Mouse (Mus musculus): ENCODE data around the gene Tmem202. TPM values are rescaled to one million over a fixed set of nuclear protein-coding genes. Genes with fewer than 3 reads are reported as not detected.

The Tmem202 gene
- polyA plus RNA-seq, 2 experiments, result 0.10 TPM; not detected in 1

DNA sequence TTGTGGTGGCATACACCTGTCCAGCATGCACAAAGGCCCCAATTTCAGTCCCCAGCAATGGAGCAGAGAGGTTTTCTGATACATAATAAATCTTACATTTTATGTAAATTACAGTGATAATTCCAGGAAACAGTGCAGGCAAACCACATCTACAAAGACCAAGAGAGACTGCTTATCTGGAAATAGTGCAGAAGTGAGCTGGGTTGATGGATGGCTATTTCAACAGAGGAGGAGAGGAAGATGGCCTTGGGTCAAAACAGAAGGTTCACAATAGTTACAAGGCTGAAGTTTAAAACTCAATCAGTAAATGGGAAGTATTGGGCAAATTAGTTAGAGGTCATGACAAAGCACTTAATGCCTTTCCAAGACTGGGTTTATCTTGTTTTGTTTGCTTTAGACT lies 52.3 kb downstream of the Tmem202 start:
- ATAC-seq (ENCODE audit: low FRiP score, low read depth) (no peak), DNase-seq (ENCODE audit: low spot score) (no peak)
- Histone ChIP-seq H3K27ac (replicated peaks; ENCODE audit: low read depth, low read length) (peak overlapping the region; percentile 99; the same call in 1 of the 2 replicates), H3K9me3 (ENCODE audit: control insufficient read depth, low read length) (no peaks in the 10 kb centered on the region), H3K4me3 (replicated peaks; ENCODE audit: low read length) (peak overlapping the region; percentile 97), H3K27me3 (ENCODE audit: control insufficient read depth, insufficient read depth, low read length) (no peaks in the 10 kb centered on the region), H3K36me3 (ENCODE audit: control insufficient read depth, insufficient read depth, low read length) (no peaks in the 10 kb centered on the region), H3K9ac (ENCODE audit: low read depth, low read length, severe bottlenecking) (peak overlapping the region; percentile 98), H3K4me1 (ENCODE audit: control insufficient read depth, insufficient read depth, low read length) (peaks cover 6% of the 10 kb centered on the region; the same call in 1 of the 2 replicates), H3K4me2 (replicated peaks; ENCODE audit: low read depth, low read length, severe bottlenecking) (peak overlapping the region; percentile 89)
- TF ChIP-seq POLR2A (IDR thresholded peaks at IDR 0.05; ENCODE audit: borderline replicate concordance, extremely low read depth, insufficient read depth, insufficient read length), result no peak

DNA sequence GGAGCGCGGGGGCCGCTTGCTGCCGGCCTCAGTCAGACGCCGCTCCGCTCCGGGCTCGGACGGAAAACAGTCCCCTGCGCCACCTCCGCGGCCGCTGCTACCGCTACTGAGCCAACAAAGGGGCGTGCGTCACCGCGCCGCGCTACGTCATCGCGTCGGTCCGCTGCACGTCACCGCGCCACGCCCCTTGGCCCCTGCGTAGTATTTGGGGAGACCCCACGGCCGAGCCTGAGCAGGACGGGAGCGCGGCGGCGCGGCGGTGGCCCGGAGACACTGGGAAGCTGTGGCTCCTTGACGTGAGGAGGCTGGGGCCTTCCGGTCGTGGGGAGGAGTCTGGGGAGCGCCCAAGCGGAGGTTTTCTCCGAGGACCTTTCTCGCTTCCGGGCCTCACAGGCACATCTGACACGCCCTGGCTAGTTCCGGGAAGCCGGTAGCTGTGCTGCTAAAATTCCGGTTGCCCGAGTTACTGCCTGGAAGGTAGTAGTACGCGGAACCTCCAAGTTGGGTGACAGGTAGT lies 53.0 kb downstream of the Tmem202 start, which contains the start of gene Arih1:
Gene Arih1, minus strand, starts transcription at position 70 of the 517 bp plus-strand sequence.
- Histone ChIP-seq H3K27me3 (ENCODE audit: control insufficient read depth, insufficient read depth, low read length) (no peaks in the 10 kb centered on the region), H3K4me1 (ENCODE audit: control insufficient read depth, insufficient read depth, low read length) (peaks cover 6% of the 10 kb centered on the region; the same call in 1 of the 2 replicates), H3K9me3 (ENCODE audit: control insufficient read depth, low read length) (no peaks in the 10 kb centered on the region), H3K9ac (ENCODE audit: low read depth, low read length, severe bottlenecking) (peak within 1 kb of the TSS; percentile 98), H3K4me3 (replicated peaks; ENCODE audit: low read length) (peak within 1 kb of the TSS; percentile 97), H3K4me2 (replicated peaks; ENCODE audit: low read depth, low read length, severe bottlenecking) (peak within 1 kb of the TSS; percentile 89), H3K36me3 (ENCODE audit: control insufficient read depth, insufficient read depth, low read length) (no peaks in the 10 kb centered on the region), H3K27ac (replicated peaks; ENCODE audit: low read depth, low read length) (peak within 1 kb of the TSS; percentile 99)
- WGBS, result under 1% methylated on average over 52 of the region's 56 CpGs
- TF ChIP-seq POLR2A (IDR thresholded peaks at IDR 0.05; ENCODE audit: borderline replicate concordance, extremely low read depth, insufficient read depth, insufficient read length), result peak; percentile 91
- DNase-seq (ENCODE audit: low spot score) (peak; percentile 94), ATAC-seq (ENCODE audit: low FRiP score, low read depth) (peak; percentile 99)

GRCm38 (mm10) chr9:59486076-59486518 lies 53.5 kb downstream of the Tmem202 start:
- Histone ChIP-seq H3K4me1 (ENCODE audit: control insufficient read depth, insufficient read depth, low read length) (peaks cover 6% of the 10 kb centered on the region; the same call in 1 of the 2 replicates), H3K4me2 (replicated peaks; ENCODE audit: low read depth, low read length, severe bottlenecking) (peak overlapping the region; percentile 89), H3K9ac (ENCODE audit: low read depth, low read length, severe bottlenecking) (peak overlapping the region; percentile 98), H3K27me3 (ENCODE audit: control insufficient read depth, insufficient read depth, low read length) (no peaks in the 10 kb centered on the region), H3K9me3 (ENCODE audit: control insufficient read depth, low read length) (no peaks in the 10 kb centered on the region), H3K27ac (replicated peaks; ENCODE audit: low read depth, low read length) (peak overlapping the region; percentile 99), H3K4me3 (replicated peaks; ENCODE audit: low read length) (peak overlapping the region; percentile 97), H3K36me3 (ENCODE audit: control insufficient read depth, insufficient read depth, low read length) (no peaks in the 10 kb centered on the region)
- ATAC-seq (ENCODE audit: low FRiP score, low read depth) (peak; percentile 67), DNase-seq (ENCODE audit: low spot score) (no peak)
- under 1% methylated on average over 22 of the region's 71 CpGs for WGBS
- TF ChIP-seq POLR2A (IDR thresholded peaks at IDR 0.05; ENCODE audit: borderline replicate concordance, extremely low read depth, insufficient read depth, insufficient read length), result no peak

DNA sequence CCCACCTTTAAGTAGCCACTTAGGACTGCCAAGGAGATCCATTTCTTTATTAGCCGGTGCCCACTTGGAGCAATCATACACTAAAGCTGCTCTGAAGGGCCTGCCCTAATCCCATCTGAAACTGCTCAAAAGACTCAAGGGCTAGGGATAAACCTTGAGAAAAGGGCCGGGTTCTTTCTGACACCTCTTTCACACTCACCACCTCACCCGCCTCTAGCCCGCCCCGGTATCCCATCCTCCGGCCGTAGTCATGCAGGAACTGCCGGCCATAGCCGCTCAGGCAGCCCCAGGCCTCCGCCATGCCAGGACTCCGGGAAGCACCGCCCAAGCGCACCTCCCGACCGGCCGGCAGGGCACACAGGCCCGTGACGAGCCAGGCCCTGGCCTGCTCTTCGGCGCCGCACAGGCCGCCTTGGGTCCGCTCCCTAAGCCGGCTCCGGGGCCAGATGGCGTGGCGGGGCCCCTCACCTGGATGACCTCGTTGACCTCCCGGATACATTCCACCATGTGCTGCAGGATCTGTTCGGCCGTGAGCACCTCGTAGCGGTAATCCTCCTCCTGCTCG lies 54.1 kb downstream of the Tmem202 start:
- Histone ChIP-seq H3K36me3 (ENCODE audit: control insufficient read depth, insufficient read depth, low read length) (no peaks in the 10 kb centered on the region), H3K9me3 (ENCODE audit: control insufficient read depth, low read length) (no peaks in the 10 kb centered on the region), H3K9ac (ENCODE audit: low read depth, low read length, severe bottlenecking) (peak overlapping the region; percentile 98), H3K4me3 (replicated peaks; ENCODE audit: low read length) (peak overlapping the region; percentile 97), H3K4me1 (ENCODE audit: control insufficient read depth, insufficient read depth, low read length) (peaks cover 6% of the 10 kb centered on the region; the same call in 1 of the 2 replicates), H3K27ac (replicated peaks; ENCODE audit: low read depth, low read length) (peak overlapping the region; percentile 99), H3K27me3 (ENCODE audit: control insufficient read depth, insufficient read depth, low read length) (no peaks in the 10 kb centered on the region), H3K4me2 (replicated peaks; ENCODE audit: low read depth, low read length, severe bottlenecking) (peak overlapping the region; percentile 89)
- peak; percentile 18 for DNase-seq (ENCODE audit: low spot score)
- no peak for ATAC-seq (ENCODE audit: low FRiP score, low read depth)
- WGBS, result 1% methylated on average over 26 of the region's 34 CpGs
- no peak for TF ChIP-seq POLR2A (IDR thresholded peaks at IDR 0.05; ENCODE audit: borderline replicate concordance, extremely low read depth, insufficient read depth, insufficient read length)

GRCm38 (mm10) chr9:59484760-59485159 lies 54.9 kb downstream of the Tmem202 start:
- DNase-seq (ENCODE audit: low spot score) (no peak), ATAC-seq (ENCODE audit: low FRiP score, low read depth) (no peak)
- no peaks in the 10 kb centered on the region for H3K27me3 ChIP-seq (ENCODE audit: control insufficient read depth, insufficient read depth, low read length)
- H3K4me1 ChIP-seq (ENCODE audit: control insufficient read depth, insufficient read depth, low read length), result peaks cover 6% of the 10 kb centered on the region; the same call in 1 of the 2 replicates
- no peak for TF ChIP-seq POLR2A (IDR thresholded peaks at IDR 0.05; ENCODE audit: borderline replicate concordance, extremely low read depth, insufficient read depth, insufficient read length)
- H3K4me2 ChIP-seq (replicated peaks; ENCODE audit: low read depth, low read length, severe bottlenecking), result peak overlapping the region; percentile 89
- WGBS, result 17% methylated on average over 7 of the region's 7 CpGs
- no peaks in the 10 kb centered on the region for H3K9me3 ChIP-seq (ENCODE audit: control insufficient read depth, low read length)
- no peak overlapping the region for H3K27ac ChIP-seq (replicated peaks; ENCODE audit: low read depth, low read length)
- H3K9ac ChIP-seq (ENCODE audit: low read depth, low read length, severe bottlenecking), result peak overlapping the region; percentile 98
- 0 out of 2 replicates have a peak, but pooled peaks cover 4% of the 10 kb centered on the region for H3K36me3 ChIP-seq (ENCODE audit: control insufficient read depth, insufficient read depth, low read length)
- peak overlapping the region; percentile 97 for H3K4me3 ChIP-seq (replicated peaks; ENCODE audit: low read length)
